Mouse (Mus musculus): ENCODE results near the gene Zswim4. TPM values are rescaled to one million over a fixed set of nuclear protein-coding genes. Genes with fewer than 3 reads are reported as not detected.
A peak's percentile ranks its signal among the peaks of the same experiment; 100 is the strongest.

The Zswim4 gene
- polyA plus RNA-seq, 1 experiment from 2014 or later = 22.5 TPM

GRCm38 (mm10) chr8:84256822-84257610 lies 20.2 kb upstream of the Zswim4 start, which contains the start of gene Mri1:
Mri1 (minus strand) TSS chr8:84257326.
- Histone ChIP-seq H3K4me2 (replicated peaks; ENCODE audit: low read depth, low read length) (peak within 1 kb of the TSS; percentile 94), H3K9ac (ENCODE audit: low read depth, low read length) (peak within 1 kb of the TSS; percentile 74), H3K27me3 (ENCODE audit: control insufficient read depth, insufficient read depth, low read length) (no peaks in the 10 kb centered on the region), H3K36me3 (ENCODE audit: control insufficient read depth, insufficient read depth, low read length) (peaks cover 6% of the 10 kb centered on the region), H3K4me3 (ENCODE audit: low read depth, low read length) (peak within 1 kb of the TSS; percentile 72), H3K4me1 (replicated peaks; ENCODE audit: control insufficient read depth, insufficient read depth, low read length) (0 out of 2 replicates have a peak, but pooled peaks cover 5% of the 10 kb centered on the region), H3K9me3 (ENCODE audit: control insufficient read depth, low read length) (no peaks in the 10 kb centered on the region), H3K27ac (ENCODE audit: low read depth, low read length) (peak within 1 kb of the TSS; percentile 84)
- peak; percentile 96 for DNase-seq (ENCODE audit: low spot score)
- WGBS = under 1% methylated on average over 62 of the region's 64 CpGs
- peak; percentile 85 for ATAC-seq (ENCODE audit: low FRiP score)

- peak overlapping the region; percentile 84; the same call in 1 of the 2 replicates for H3K27ac ChIP-seq (ENCODE audit: low read depth, low read length)
- peak; percentile 60 for DNase-seq (ENCODE audit: low spot score)
- no peaks in the 10 kb centered on the region for H3K9me3 ChIP-seq (ENCODE audit: control insufficient read depth, low read length)
- peak; percentile 28; the same call in 1 of the 2 replicates for ATAC-seq (ENCODE audit: low FRiP score)
- peak overlapping the region; percentile 94 for H3K4me2 ChIP-seq (replicated peaks; ENCODE audit: low read depth, low read length)
- H3K4me1 ChIP-seq (replicated peaks; ENCODE audit: control insufficient read depth, insufficient read depth, low read length) = 0 out of 2 replicates have a peak, but pooled peaks cover 5% of the 10 kb centered on the region
- peak overlapping the region; percentile 72 for H3K4me3 ChIP-seq (ENCODE audit: low read depth, low read length)
- peaks cover 6% of the 10 kb centered on the region; the same call in 1 of the 2 replicates for H3K36me3 ChIP-seq (ENCODE audit: control insufficient read depth, insufficient read depth, low read length)
- peak overlapping the region; percentile 74 for H3K9ac ChIP-seq (ENCODE audit: low read depth, low read length)
- WGBS = 17% methylated on average over 6 of the region's 6 CpGs
- H3K27me3 ChIP-seq (ENCODE audit: control insufficient read depth, insufficient read depth, low read length) = no peaks in the 10 kb centered on the region
These were observed 19.6 kb upstream of the Zswim4 start for GRCm38 (mm10) chr8:84256458-84256821.

- Histone ChIP-seq H3K9me3 (ENCODE audit: control insufficient read depth, low read length) (no peaks in the 10 kb centered on the region), H3K4me2 (replicated peaks; ENCODE audit: low read depth, low read length) (peak overlapping the region; percentile 94), H3K27me3 (ENCODE audit: control insufficient read depth, insufficient read depth, low read length) (no peaks in the 10 kb centered on the region), H3K36me3 (ENCODE audit: control insufficient read depth, insufficient read depth, low read length) (peaks cover 6% of the 10 kb centered on the region; the same call in 1 of the 2 replicates), H3K9ac (ENCODE audit: low read depth, low read length) (0 out of 2 replicates have a peak overlapping the region, but pooled peaks have one; percentile 74), H3K4me3 (ENCODE audit: low read depth, low read length) (no peak overlapping the region; the same call in 1 of the 2 replicates), H3K27ac (ENCODE audit: low read depth, low read length) (no peak overlapping the region), H3K4me1 (replicated peaks; ENCODE audit: control insufficient read depth, insufficient read depth, low read length) (0 out of 2 replicates have a peak, but pooled peaks cover 5% of the 10 kb centered on the region)
- 87% methylated on average over 3 of the region's 3 CpGs for WGBS
- DNase-seq (ENCODE audit: low spot score) (no peak), ATAC-seq (ENCODE audit: low FRiP score) (no peak)
These were observed 19.0 kb upstream of the Zswim4 start for GRCm38 (mm10) chr8:84255858-84256257.

- Histone ChIP-seq H3K4me2 (replicated peaks; ENCODE audit: low read depth, low read length) (peak within 1 kb of the TSS; percentile 65), H3K36me3 (ENCODE audit: control insufficient read depth, insufficient read depth, low read length) (peaks cover 19% of the 10 kb centered on the region), H3K4me1 (replicated peaks; ENCODE audit: control insufficient read depth, insufficient read depth, low read length) (no peaks in the 10 kb centered on the region), H3K9me3 (ENCODE audit: control insufficient read depth, low read length) (no peaks in the 10 kb centered on the region), H3K27me3 (ENCODE audit: control insufficient read depth, insufficient read depth, low read length) (no peaks in the 10 kb centered on the region), H3K4me3 (ENCODE audit: low read depth, low read length) (peak within 1 kb of the TSS; percentile 69), H3K27ac (ENCODE audit: low read depth, low read length) (no peak within 1 kb of the TSS), H3K9ac (ENCODE audit: low read depth, low read length) (peak within 1 kb of the TSS; percentile 66)
- WGBS = 5% methylated on average over 52 of the region's 52 CpGs
- DNase-seq (ENCODE audit: low spot score) (peak; percentile 94), ATAC-seq (ENCODE audit: low FRiP score) (peak; percentile 92)
These were observed 12.7 kb upstream of the Zswim4 start, which contains the start of gene D8Ertd738e for GRCm38 (mm10) chr8:84249257-84250170. D8Ertd738e (minus strand) TSS chr8:84249719.

- H3K4me1 ChIP-seq (replicated peaks; ENCODE audit: control insufficient read depth, insufficient read depth, low read length) = no peaks in the 10 kb centered on the region
- ATAC-seq (ENCODE audit: low FRiP score) (no peak), DNase-seq (ENCODE audit: low spot score) (no peak)
- no peak overlapping the region for H3K9ac ChIP-seq (ENCODE audit: low read depth, low read length)
- peaks cover 13% of the 10 kb centered on the region for H3K36me3 ChIP-seq (ENCODE audit: control insufficient read depth, insufficient read depth, low read length)
- H3K27ac ChIP-seq (ENCODE audit: low read depth, low read length) = no peak overlapping the region
- no peaks in the 10 kb centered on the region for H3K27me3 ChIP-seq (ENCODE audit: control insufficient read depth, insufficient read depth, low read length)
- H3K9me3 ChIP-seq (ENCODE audit: control insufficient read depth, low read length) = no peaks in the 10 kb centered on the region
- H3K4me2 ChIP-seq (replicated peaks; ENCODE audit: low read depth, low read length) = no peak overlapping the region
- H3K4me3 ChIP-seq (ENCODE audit: low read depth, low read length) = no peak overlapping the region
- WGBS = 71% methylated on average over 2 of the region's 2 CpGs
These were observed 5.0 kb upstream of the Zswim4 start for GRCm38 (mm10) chr8:84241821-84242220.

GRCm38 (mm10) chr8:84241167-84241566 lies 4.3 kb upstream of the Zswim4 start:
- Histone ChIP-seq H3K4me1 (replicated peaks; ENCODE audit: control insufficient read depth, insufficient read depth, low read length) (no peaks in the 10 kb centered on the region), H3K9me3 (ENCODE audit: control insufficient read depth, low read length) (no peaks in the 10 kb centered on the region), H3K36me3 (ENCODE audit: control insufficient read depth, insufficient read depth, low read length) (peaks cover 8% of the 10 kb centered on the region), H3K27ac (ENCODE audit: low read depth, low read length) (no peak overlapping the region), H3K9ac (ENCODE audit: low read depth, low read length) (no peak overlapping the region), H3K4me3 (ENCODE audit: low read depth, low read length) (no peak overlapping the region), H3K4me2 (replicated peaks; ENCODE audit: low read depth, low read length) (no peak overlapping the region), H3K27me3 (ENCODE audit: control insufficient read depth, insufficient read depth, low read length) (no peaks in the 10 kb centered on the region)
- ATAC-seq (ENCODE audit: low FRiP score) (no peak), DNase-seq (ENCODE audit: low spot score) (no peak)
- WGBS = 69% methylated on average over 6 of the region's 6 CpGs

- peak overlapping the region; percentile 67 for H3K9ac ChIP-seq (ENCODE audit: low read depth, low read length)
- H3K4me2 ChIP-seq (replicated peaks; ENCODE audit: low read depth, low read length) = peak overlapping the region; percentile 75
- H3K27me3 ChIP-seq (ENCODE audit: control insufficient read depth, insufficient read depth, low read length) = no peaks in the 10 kb centered on the region
- WGBS = 23% methylated on average over 19 of the region's 19 CpGs
- DNase-seq (ENCODE audit: low spot score) = no peak
- H3K4me1 ChIP-seq (replicated peaks; ENCODE audit: control insufficient read depth, insufficient read depth, low read length) = peaks cover 2% of the 10 kb centered on the region
- ATAC-seq (ENCODE audit: low FRiP score) = peak; percentile 25
- peak overlapping the region; percentile 49 for H3K4me3 ChIP-seq (ENCODE audit: low read depth, low read length)
- peak overlapping the region; percentile 79 for H3K27ac ChIP-seq (ENCODE audit: low read depth, low read length)
- peaks cover 2% of the 10 kb centered on the region; the same call in 1 of the 2 replicates for H3K36me3 ChIP-seq (ENCODE audit: control insufficient read depth, insufficient read depth, low read length)
- no peaks in the 10 kb centered on the region for H3K9me3 ChIP-seq (ENCODE audit: control insufficient read depth, low read length)
These were observed 831 bp upstream of the Zswim4 start for GRCm38 (mm10) chr8:84237542-84238229.
